Mouse (Mus musculus) spleen, adult 2 months (tissue): Measurements from ENCODE around the gene Dapp1.

ENCODE experiments used
- CTCF ChIP-seq: fragments of 200-500 bp; IDR thresholded peaks from 2 replicates; pipeline ENCODE4 v1.5.1; 2011; ENCODE audit warnings: mild to moderate bottlenecking, inconsistent platforms; ENCODE audit not compliant: insufficient read depth, insufficient read length, insufficient replicate concordance; ENCODE audit errors: extremely low read depth
- POLR2A ChIP-seq: fragments of 200-500 bp; IDR thresholded peaks from 2 replicates; pipeline ENCODE4 v1.6.1; 2011; ENCODE audit warnings: low read depth, low read length, inconsistent platforms

DNA sequence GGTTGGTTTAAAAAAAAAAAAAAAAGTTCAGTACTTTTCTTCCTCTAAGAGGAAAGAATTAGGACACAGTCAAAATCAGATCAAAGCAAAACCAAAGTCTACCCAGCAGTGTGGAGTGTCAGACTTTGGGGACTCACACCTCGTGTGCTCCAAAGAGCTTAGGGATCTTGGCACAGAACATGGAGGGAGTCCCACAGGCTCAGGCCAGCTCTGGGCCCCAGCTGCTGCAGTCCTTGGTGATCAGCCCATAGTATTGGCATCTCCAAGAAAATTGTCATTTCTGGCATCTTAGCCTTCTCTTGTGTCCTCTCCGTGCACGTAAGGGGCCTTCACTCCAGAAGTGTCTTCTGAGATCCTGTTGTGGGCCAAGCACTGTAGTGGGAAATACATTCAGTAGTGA, 90.3 kb downstream of the Dapp1 start:
- TF ChIP-seq CTCF, result no peak
- no peak for TF ChIP-seq POLR2A
